Mouse (Mus musculus) megakaryocyte, embryonic 14.5 days (primary cell): ENCODE measurements around the gene Tmem175.

Experiments used
- FLI1 ChIP-seq: IDR thresholded peaks from 2 replicates; pipeline ENCODE4 v1.6.1; 2012; ENCODE audit warnings: low read length, inconsistent platforms, mixed read lengths
- GATA1 ChIP-seq: IDR thresholded peaks from 3 replicates; pipeline ENCODE4 v1.6.1; 2012; ENCODE audit warnings: mixed read lengths, low read length, inconsistent platforms, borderline replicate concordance

DNA sequence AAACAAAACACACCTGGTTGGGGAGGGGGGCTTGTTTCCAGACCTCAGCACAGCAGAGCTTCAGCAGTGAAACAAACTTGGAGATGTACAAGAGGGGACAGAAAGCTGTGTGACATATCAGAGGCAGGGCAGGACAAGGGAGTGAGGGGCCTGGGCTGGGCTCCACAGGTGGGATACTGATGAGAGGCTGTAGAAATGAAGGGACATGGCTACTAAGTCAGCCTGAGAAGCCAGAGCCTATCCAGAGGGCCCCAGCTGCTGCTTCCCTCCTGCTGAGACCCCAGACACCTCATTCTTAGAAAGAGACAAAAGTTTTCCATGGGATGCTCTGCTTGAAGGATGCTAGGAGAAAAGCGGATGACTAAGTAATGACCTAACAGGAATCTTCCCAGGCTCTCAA is 29.0 kb downstream of the Tmem175 start:
- TF ChIP-seq GATA1 = no peak
- TF ChIP-seq FLI1 = no peak
